Mouse (Mus musculus) hindbrain, embryonic 14.5 days (tissue): ENCODE measurements around the gene Cdk13. TPM values are rescaled to one million over a fixed set of nuclear protein-coding genes. Genes with fewer than 3 reads are reported as not detected.

ENCODE experiments used
- ATAC-seq: fragments of 200-750 bp; cut with Nextera tagmentation; 2 replicates; pipeline ENCODE4 v1.8.0; 2017; ENCODE audit warnings: moderate number of reproducible peaks, mild to moderate bottlenecking, moderate TSS enrichment, moderate library complexity; ENCODE audit not compliant: low FRiP score
- DNase-seq: peaks from one replicate; pipeline ENCODE4 v3.0.0-alpha.2; 2015; ENCODE audit warnings: low spot score
- H3K27ac ChIP-seq: fragments of 300-500 bp; sonication (generic); 2 replicates; pipeline ENCODE4 v1.5.1; 2014; ENCODE audit warnings: mild to moderate bottlenecking, moderate library complexity
- H3K27me3 ChIP-seq: fragments of 300-500 bp; sonication (generic); 2 replicates; pipeline ENCODE4 v1.6.1; 2014; ENCODE audit warnings: mild to moderate bottlenecking, low read length, mixed read lengths; ENCODE audit not compliant: control insufficient read depth, insufficient read depth
- H3K36me3 ChIP-seq: fragments of 300-500 bp; sonication (generic); replicated peaks from 2 replicates; pipeline ENCODE4 v1.6.1; 2014; ENCODE audit not compliant: control insufficient read depth, insufficient read depth
- H3K4me1 ChIP-seq: fragments of 300-500 bp; sonication (generic); replicated peaks from 2 replicates; pipeline ENCODE4 v1.6.1; 2014; ENCODE audit warnings: antibody characterized with exemption, low read length, mixed read lengths; ENCODE audit not compliant: control insufficient read depth, insufficient read depth
- H3K4me2 ChIP-seq: fragments of 300-500 bp; sonication (generic); replicated peaks from 2 replicates; pipeline ENCODE4 v1.6.1; 2014; ENCODE audit warnings: mild to moderate bottlenecking, moderate library complexity
- H3K4me3 ChIP-seq: fragments of 300-500 bp; sonication (generic); replicated peaks from 2 replicates; pipeline ENCODE4 v1.5.1; 2014; ENCODE audit warnings: mild to moderate bottlenecking, low read length
- H3K9ac ChIP-seq: fragments of 300-500 bp; sonication (generic); 2 replicates; pipeline ENCODE4 v1.6.1; 2014
- H3K9me3 ChIP-seq: fragments of 300-500 bp; sonication (generic); 2 replicates; pipeline ENCODE4 v1.6.1; 2016; ENCODE audit warnings: low read length; ENCODE audit not compliant: control insufficient read depth
- WGBS: fragments of 180-500 bp; shearing (Covaris S2); extraction: QIAGEN DNeasy Blood & Tissue Kit; methylation state at CpG from one replicate; pipeline ENCODE4 v1.1.7; 2014; 5-methylcytosine and 5-hydroxymethylcytosine counted together
- polyA plus RNA-seq: library from polyadenylated mRNA; unstranded; fragments of >200 nt; fragmentation: Nextera tagmentation; extraction: Ambion mirVana; gene quantifications from 2 replicates; pipeline ENCODE4 v1.2.1, GENCODE M21; 2014

Cdk13 gene
- polyA plus RNA-seq, 1 experiment from 2014 or later = 20.3 TPM

DNA sequence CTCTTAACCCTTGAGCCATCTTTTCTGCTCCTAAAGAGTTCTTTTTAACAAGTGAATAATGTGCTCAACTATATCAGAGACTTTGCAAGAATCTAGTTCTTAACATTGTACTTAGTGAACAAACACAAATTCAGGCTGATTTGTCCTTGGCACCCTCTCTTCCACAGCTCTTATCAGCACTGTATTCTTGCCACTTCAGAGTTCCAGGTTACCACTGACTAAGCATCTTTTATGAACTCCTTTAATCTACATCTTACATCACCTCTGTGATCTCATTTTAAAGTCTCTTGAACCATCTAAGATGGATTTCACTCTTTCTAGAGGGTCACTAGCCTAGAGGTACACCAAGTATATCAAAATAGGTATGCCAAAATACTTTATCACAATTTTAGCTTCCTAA, 29.5 kb downstream of the Cdk13 start:
- Histone ChIP-seq H3K4me3 (no peak overlapping the region), H3K9ac (no peak overlapping the region), H3K9me3 (no peaks in the 10 kb centered on the region), H3K4me2 (no peak overlapping the region), H3K27me3 (no peaks in the 10 kb centered on the region), H3K36me3 (peaks cover 9% of the 10 kb centered on the region; the same call in 1 of the 2 replicates), H3K27ac (no peak overlapping the region), H3K4me1 (no peaks in the 10 kb centered on the region)
- DNase-seq (no peak), ATAC-seq (no peak)

DNA sequence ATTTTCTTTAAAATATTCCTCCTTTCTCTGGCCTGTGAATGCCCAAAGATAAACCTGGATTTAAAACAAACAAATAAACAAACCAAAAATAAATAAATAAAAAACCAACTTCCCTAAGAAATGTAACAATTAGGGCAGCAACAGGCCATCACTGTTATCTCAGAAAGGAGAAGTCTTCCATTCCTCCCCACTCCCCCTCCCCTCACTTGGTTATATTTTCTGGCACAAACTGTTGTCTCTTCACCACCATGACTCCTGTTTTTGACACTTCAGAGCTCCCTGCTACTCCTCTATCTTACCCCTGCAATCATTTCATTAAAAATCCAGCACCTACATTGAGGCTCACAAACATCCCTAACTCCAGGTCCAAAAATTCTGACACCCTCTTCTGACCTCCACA, 31.8 kb downstream of the Cdk13 start:
- Histone ChIP-seq H3K4me1 (no peaks in the 10 kb centered on the region), H3K27ac (no peak overlapping the region), H3K9ac (no peak overlapping the region), H3K9me3 (no peaks in the 10 kb centered on the region), H3K4me2 (no peak overlapping the region), H3K27me3 (no peaks in the 10 kb centered on the region), H3K4me3 (no peak overlapping the region), H3K36me3 (peaks cover 9% of the 10 kb centered on the region; the same call in 1 of the 2 replicates)
- no peak for DNase-seq
- no peak for ATAC-seq

DNA sequence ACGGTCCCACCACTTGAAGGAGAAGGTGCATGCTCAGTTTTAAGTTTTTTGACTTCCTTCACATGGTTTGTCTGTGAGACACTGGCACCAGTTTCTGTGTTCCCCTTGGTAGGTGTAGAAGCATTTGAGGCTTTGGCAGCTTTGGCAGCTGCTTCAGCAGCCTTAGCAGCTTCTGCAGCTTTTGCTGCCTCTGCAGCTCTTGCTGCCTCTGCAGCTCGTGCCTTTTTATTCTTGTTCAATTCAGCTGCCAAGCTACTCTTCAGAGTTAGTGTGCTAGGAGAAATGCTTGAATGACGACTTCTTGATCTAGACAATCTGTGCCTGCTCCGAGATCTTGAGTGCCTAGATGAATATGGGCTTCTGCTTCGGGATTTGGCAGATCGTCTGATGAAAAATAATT, 32.3 kb downstream of the Cdk13 start:
- H3K4me1 ChIP-seq = no peaks in the 10 kb centered on the region
- WGBS = 74% methylated on average over 6 of the region's 6 CpGs
- DNase-seq = no peak
- no peak overlapping the region for H3K9ac ChIP-seq
- H3K4me2 ChIP-seq = no peak overlapping the region
- no peaks in the 10 kb centered on the region for H3K9me3 ChIP-seq
- no peak overlapping the region for H3K27ac ChIP-seq
- H3K27me3 ChIP-seq = no peaks in the 10 kb centered on the region
- no peak overlapping the region for H3K4me3 ChIP-seq
- no peak for ATAC-seq
- H3K36me3 ChIP-seq = peaks cover 9% of the 10 kb centered on the region; the same call in 1 of the 2 replicates

DNA sequence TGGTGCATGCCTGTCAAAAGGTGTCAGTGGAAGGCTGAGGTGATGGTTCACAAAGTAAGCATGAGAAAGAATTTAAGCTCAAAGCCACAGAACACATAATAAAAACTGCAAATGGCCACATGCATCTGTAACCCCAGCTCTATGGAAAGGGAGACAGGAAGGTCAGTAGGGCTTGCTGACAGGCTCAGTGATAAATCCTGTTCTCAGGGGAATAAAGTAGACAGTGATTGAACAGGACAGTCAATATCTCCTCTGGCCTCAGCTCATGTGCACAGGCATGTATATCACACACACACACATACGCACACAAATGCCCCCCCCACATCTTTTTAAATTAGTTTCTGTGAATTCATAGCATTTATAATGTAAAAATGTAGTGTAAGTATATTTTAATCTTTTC, 42.5 kb downstream of the Cdk13 start:
- DNase-seq (no peak), ATAC-seq (no peak)
- H3K9ac ChIP-seq = no peak overlapping the region
- no peak overlapping the region for H3K4me3 ChIP-seq
- 76% methylated on average over 1 of the region's 1 CpGs for WGBS
- no peak overlapping the region for H3K27ac ChIP-seq
- no peaks in the 10 kb centered on the region for H3K27me3 ChIP-seq
- H3K9me3 ChIP-seq = no peaks in the 10 kb centered on the region
- H3K4me1 ChIP-seq = no peaks in the 10 kb centered on the region
- H3K4me2 ChIP-seq = no peak overlapping the region
- H3K36me3 ChIP-seq = peaks cover 19% of the 10 kb centered on the region; the same call in 1 of the 2 replicates

DNA sequence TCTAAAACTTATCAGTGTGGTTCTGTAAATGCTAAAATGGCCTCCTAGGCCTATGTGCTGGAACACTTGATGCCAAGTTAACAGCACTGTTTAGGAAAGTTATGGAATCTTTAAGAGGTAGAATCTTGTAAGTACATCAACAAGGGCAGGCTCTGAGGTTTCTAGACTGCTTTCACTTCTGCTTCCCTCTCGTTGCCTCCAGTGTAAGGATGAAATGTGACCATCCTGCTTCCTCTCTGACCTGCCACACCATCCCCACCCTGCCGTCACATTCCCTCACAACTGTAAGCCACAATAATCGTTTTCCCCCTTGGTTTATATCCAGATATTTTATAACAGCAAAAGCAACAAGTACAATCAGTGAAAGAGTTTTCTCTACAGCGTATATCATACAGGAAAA, 49.9 kb downstream of the Cdk13 start:
- no peaks in the 10 kb centered on the region for H3K9me3 ChIP-seq
- peaks cover 10% of the 10 kb centered on the region; the same call in 1 of the 2 replicates for H3K36me3 ChIP-seq
- DNase-seq (no peak), ATAC-seq (no peak)
- no peaks in the 10 kb centered on the region for H3K27me3 ChIP-seq
- H3K9ac ChIP-seq = no peak overlapping the region
- no peak overlapping the region for H3K27ac ChIP-seq
- 89% methylated on average over 4 of the region's 4 CpGs for WGBS
- H3K4me1 ChIP-seq = no peaks in the 10 kb centered on the region
- H3K4me2 ChIP-seq = no peak overlapping the region
- no peak overlapping the region for H3K4me3 ChIP-seq

DNA sequence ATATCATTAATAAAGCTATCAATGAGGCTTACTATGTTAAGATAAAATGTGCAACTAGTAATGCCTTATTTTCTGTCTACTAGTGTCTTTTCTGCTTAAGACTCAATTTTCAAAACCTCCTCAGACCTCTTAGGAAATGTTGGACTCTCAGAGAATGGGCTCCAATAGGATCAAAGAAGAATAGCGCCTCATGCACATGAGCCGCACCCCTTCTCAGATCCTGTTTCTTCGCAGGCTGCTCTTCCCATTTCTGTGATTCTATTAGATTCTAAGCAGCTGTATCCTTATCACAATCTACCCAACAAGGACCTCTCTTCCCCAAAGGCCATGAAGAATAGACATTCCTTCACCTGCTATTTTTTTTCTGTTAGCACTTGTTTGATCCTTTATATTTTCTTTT, 76.1 kb downstream of the Cdk13 start:
- H3K4me1 ChIP-seq = no peaks in the 10 kb centered on the region
- H3K27me3 ChIP-seq = no peaks in the 10 kb centered on the region
- DNase-seq = no peak
- peaks cover 24% of the 10 kb centered on the region for H3K36me3 ChIP-seq
- H3K9me3 ChIP-seq = no peaks in the 10 kb centered on the region
- no peak overlapping the region for H3K4me2 ChIP-seq
- H3K27ac ChIP-seq = no peak overlapping the region
- WGBS = 96% methylated on average over 3 of the region's 3 CpGs
- no peak for ATAC-seq
- no peak overlapping the region for H3K4me3 ChIP-seq
- H3K9ac ChIP-seq = no peak overlapping the region

DNA sequence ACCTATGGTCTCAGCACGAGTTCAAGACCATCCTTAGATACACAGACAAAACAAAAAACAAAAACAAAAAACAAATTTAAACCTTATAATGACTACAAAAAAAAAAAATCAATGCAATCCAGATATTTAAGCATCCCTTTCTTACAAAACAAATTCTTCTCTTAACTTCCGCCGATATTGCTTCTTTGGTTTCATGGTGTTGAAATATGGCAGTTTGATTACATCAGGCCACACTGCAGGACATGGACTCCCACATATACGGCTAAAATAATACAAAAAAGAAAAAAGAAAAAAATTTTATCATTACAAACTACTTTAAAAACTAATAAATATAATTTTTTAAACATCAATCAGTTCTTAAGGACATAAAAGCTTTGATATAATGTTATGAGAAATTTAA, 77.0 kb downstream of the Cdk13 start:
- Histone ChIP-seq H3K36me3 (peaks cover 27% of the 10 kb centered on the region), H3K9me3 (no peaks in the 10 kb centered on the region), H3K27me3 (no peaks in the 10 kb centered on the region), H3K4me2 (no peak overlapping the region), H3K4me1 (no peaks in the 10 kb centered on the region), H3K4me3 (no peak overlapping the region), H3K9ac (no peak overlapping the region), H3K27ac (no peak overlapping the region)
- 96% methylated on average over 4 of the region's 4 CpGs for WGBS
- DNase-seq = no peak
- no peak for ATAC-seq

DNA sequence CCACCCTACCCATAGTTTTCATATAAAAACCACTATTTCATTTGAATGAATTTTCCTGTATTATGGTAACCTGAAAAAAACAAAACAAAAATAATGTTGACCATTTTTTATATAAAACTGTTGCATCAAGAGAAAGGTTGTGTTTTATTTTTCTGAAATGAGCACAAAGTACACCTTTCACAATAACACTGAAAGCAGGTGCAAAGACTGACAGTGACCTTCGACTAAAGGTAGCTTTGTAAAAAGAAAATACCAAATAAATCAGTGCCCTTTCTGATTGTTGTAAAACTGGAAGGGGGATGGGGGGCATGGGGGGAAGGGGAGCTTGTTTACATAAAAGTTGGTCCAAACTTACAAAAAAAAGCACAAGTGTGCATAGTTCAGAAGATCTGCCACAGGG, 87.5 kb downstream of the Cdk13 start:
- no peak for ATAC-seq
- Histone ChIP-seq H3K4me2 (no peak overlapping the region), H3K9ac (no peak overlapping the region), H3K36me3 (peaks cover 47% of the 10 kb centered on the region), H3K9me3 (no peaks in the 10 kb centered on the region), H3K27ac (no peak overlapping the region), H3K4me3 (no peak overlapping the region), H3K4me1 (no peaks in the 10 kb centered on the region), H3K27me3 (no peaks in the 10 kb centered on the region)
- WGBS = 97% methylated on average over 1 of the region's 1 CpGs
- no peak for DNase-seq

DNA sequence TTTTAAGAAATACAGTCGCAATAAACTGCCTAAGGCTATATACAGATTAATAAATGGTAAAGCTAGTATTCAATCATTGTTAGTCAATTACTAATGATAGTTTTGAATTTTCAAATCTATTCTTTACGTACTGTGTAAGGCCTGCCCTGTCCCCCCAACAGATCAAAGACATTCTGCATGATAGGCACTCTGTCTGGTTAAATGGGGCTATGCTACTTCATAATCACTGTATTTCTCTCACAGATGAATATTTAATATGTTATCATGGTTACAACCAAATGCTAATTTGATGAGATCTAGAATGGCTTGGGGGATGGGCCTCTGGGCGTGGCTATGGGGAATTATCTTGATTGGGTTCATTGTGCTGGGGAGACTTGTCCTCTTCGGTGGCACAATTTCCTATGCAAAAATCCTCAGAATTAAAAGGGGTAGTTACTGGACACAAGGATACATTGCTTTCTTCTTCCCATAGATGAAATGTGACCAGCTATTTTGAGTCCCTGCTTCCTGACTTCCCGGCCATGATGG, 96.0 kb downstream of the Cdk13 start:
- Histone ChIP-seq H3K9me3 (no peaks in the 10 kb centered on the region), H3K27me3 (no peaks in the 10 kb centered on the region), H3K4me3 (no peak overlapping the region), H3K9ac (no peak overlapping the region), H3K4me1 (no peaks in the 10 kb centered on the region), H3K36me3 (no peaks in the 10 kb centered on the region), H3K27ac (no peak overlapping the region), H3K4me2 (no peak overlapping the region)
- WGBS = 77% methylated on average over 5 of the region's 5 CpGs
- no peak for DNase-seq
- no peak for ATAC-seq

DNA sequence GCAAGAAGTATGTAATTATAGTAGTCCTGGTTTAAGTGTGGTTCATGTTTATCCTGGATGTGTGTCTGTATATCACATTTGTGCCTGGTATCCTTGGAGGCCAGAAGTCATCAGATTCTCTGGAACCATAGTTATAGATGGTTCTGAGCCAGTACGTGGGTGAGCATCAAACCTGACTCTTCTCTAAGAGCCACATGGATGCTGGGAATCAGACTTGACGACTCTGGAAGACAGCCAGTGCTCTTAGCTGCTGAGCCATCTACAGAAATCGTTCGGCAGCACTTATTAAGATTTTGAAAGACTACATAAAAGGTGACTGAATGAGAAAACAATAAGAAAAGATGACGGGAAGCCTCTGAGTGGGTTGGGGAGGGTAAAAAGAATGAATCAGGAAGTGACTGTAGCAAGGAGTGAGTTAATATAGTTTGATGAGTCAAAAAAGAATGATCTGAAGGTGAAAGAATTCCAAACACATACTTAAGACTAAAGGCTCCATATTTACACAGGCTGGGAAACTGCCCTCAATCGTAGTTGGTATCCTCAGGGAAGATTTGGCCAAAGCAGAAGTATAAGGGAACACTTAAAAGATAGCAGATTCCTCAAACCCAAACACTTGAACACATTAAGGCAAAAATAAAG, 99.6 kb downstream of the Cdk13 start:
- H3K27ac ChIP-seq = no peak overlapping the region
- H3K4me1 ChIP-seq = no peaks in the 10 kb centered on the region
- ATAC-seq (no peak), DNase-seq (no peak)
- WGBS = 92% methylated on average over 6 of the region's 6 CpGs
- H3K4me3 ChIP-seq = no peak overlapping the region
- H3K36me3 ChIP-seq = no peaks in the 10 kb centered on the region
- no peaks in the 10 kb centered on the region for H3K27me3 ChIP-seq
- H3K4me2 ChIP-seq = no peak overlapping the region
- H3K9me3 ChIP-seq = no peaks in the 10 kb centered on the region
- no peak overlapping the region for H3K9ac ChIP-seq
